Mouse (Mus musculus): ENCODE data around the gene Pcna. TPM values are rescaled to one million over a fixed set of nuclear protein-coding genes. Genes with fewer than 3 reads are reported as not detected.
A peak's percentile ranks its signal among the peaks of the same experiment; 100 is the strongest.
"Not testable (repeated sequence)": the region's sequence is repeated elsewhere in the genome, so short reads cannot be mapped to it uniquely, and the experiment has no call there.

The Pcna gene
- 263 and 284 TPM in 2 replicates for polyA plus RNA-seq (2015; fragmentation: Nextera tagmentation; extraction: Ambion mirVana)

GRCm38 (mm10) chr2:132252542-132253528 lies at the start of gene Pcna:
Gene Pcna, minus strand, starts transcription at chr2:132253314.
- Histone ChIP-seq H3K27ac (peak within 1 kb of the TSS; percentile 89), H3K27me3 (no peaks in the 10 kb centered on the region), H3K4me2 (peak within 1 kb of the TSS; percentile 72), H3K4me1 (peaks cover 29% of the 10 kb centered on the region), H3K4me3 (replicated peaks) (peak within 1 kb of the TSS; percentile 74), H3K9ac (peak within 1 kb of the TSS; percentile 67), H3K36me3 (peaks cover 32% of the 10 kb centered on the region), H3K9me3 (replicated peaks) (no peaks in the 10 kb centered on the region)
- WGBS, result under 1% methylated on average over 77 of the region's 79 CpGs
- ATAC-seq (replicated peaks; ENCODE audit: low FRiP score), result peak; percentile 99

GRCm38 (mm10) chr2:132301436-132301835 lies 48.3 kb upstream of the Pcna start:
- Histone ChIP-seq H3K4me1 (no peaks in the 10 kb centered on the region), H3K36me3 (peaks cover 87% of the 10 kb centered on the region), H3K27ac (no peak overlapping the region), H3K27me3 (no peaks in the 10 kb centered on the region), H3K9ac (no peak overlapping the region), H3K4me2 (no peak overlapping the region), H3K9me3 (replicated peaks) (no peaks in the 10 kb centered on the region), H3K4me3 (replicated peaks) (no peak overlapping the region)
- 93% methylated on average over 4 of the region's 4 CpGs for WGBS
- ATAC-seq (replicated peaks; ENCODE audit: low FRiP score), result no peak

- 98% methylated on average over 4 of the region's 4 CpGs for WGBS
These were observed 45.1 kb upstream of the Pcna start for GRCm38 (mm10) chr2:132298250-132298649.

GRCm38 (mm10) chr2:132293694-132294450 lies 40.8 kb upstream of the Pcna start:
- peaks cover 51% of the 10 kb centered on the region for H3K36me3 ChIP-seq
- H3K4me3 ChIP-seq (replicated peaks), result no peak overlapping the region
- peaks cover 13% of the 10 kb centered on the region for H3K4me1 ChIP-seq
- no peak for ATAC-seq (replicated peaks; ENCODE audit: low FRiP score)
- H3K4me2 ChIP-seq, result no peak overlapping the region
- H3K27ac ChIP-seq, result no peak overlapping the region
- no peak overlapping the region for H3K9ac ChIP-seq
- no peaks in the 10 kb centered on the region for H3K27me3 ChIP-seq
- no peaks in the 10 kb centered on the region for H3K9me3 ChIP-seq (replicated peaks)
- 94% methylated on average over 10 of the region's 10 CpGs for WGBS

More at GRCm38 (mm10) chr2:132298250-132298649, 45.1 kb upstream of the Pcna start:
- Histone ChIP-seq H3K9me3 (replicated peaks) (no peaks in the 10 kb centered on the region), H3K4me1 (no peaks in the 10 kb centered on the region), H3K4me2 (no peak overlapping the region), H3K36me3 (peaks cover 83% of the 10 kb centered on the region), H3K27me3 (no peaks in the 10 kb centered on the region), H3K27ac (no peak overlapping the region), H3K4me3 (replicated peaks) (no peak overlapping the region), H3K9ac (no peak overlapping the region)
- ATAC-seq (replicated peaks; ENCODE audit: low FRiP score), result no peak

GRCm38 (mm10) chr2:132292083-132292482 lies 39.0 kb upstream of the Pcna start:
- no peaks in the 10 kb centered on the region for H3K9me3 ChIP-seq (replicated peaks)
- H3K9ac ChIP-seq, result no peak overlapping the region
- no peak overlapping the region for H3K27ac ChIP-seq
- no peak overlapping the region for H3K4me3 ChIP-seq (replicated peaks)
- no peaks in the 10 kb centered on the region for H3K27me3 ChIP-seq
- peaks cover 33% of the 10 kb centered on the region for H3K36me3 ChIP-seq
- ATAC-seq (replicated peaks; ENCODE audit: low FRiP score), result no peak
- H3K4me2 ChIP-seq, result no peak overlapping the region
- 57% methylated on average over 4 of the region's 4 CpGs for WGBS
- H3K4me1 ChIP-seq, result peaks cover 13% of the 10 kb centered on the region

GRCm38 (mm10) chr2:132291265-132291664 lies 38.2 kb upstream of the Pcna start:
- Histone ChIP-seq H3K36me3 (peaks cover 26% of the 10 kb centered on the region), H3K27ac (no peak overlapping the region), H3K9ac (no peak overlapping the region), H3K9me3 (replicated peaks) (no peaks in the 10 kb centered on the region), H3K4me3 (replicated peaks) (no peak overlapping the region), H3K27me3 (no peaks in the 10 kb centered on the region), H3K4me1 (peaks cover 13% of the 10 kb centered on the region), H3K4me2 (no peak overlapping the region)
- 77% methylated on average over 3 of the region's 3 CpGs for WGBS
- ATAC-seq (replicated peaks; ENCODE audit: low FRiP score), result no peak

GRCm38 (mm10) chr2:132290808-132291207 lies 37.7 kb upstream of the Pcna start:
- WGBS, result 80% methylated on average over 6 of the region's 6 CpGs
- ATAC-seq (replicated peaks; ENCODE audit: low FRiP score), result no peak
- H3K27ac ChIP-seq, result no peak overlapping the region

GRCm38 (mm10) chr2:132289213-132289612 lies 36.1 kb upstream of the Pcna start:
- not testable (repeated sequence) for H3K27me3 ChIP-seq; H3K9ac ChIP-seq; H3K4me3 ChIP-seq (replicated peaks); ATAC-seq (replicated peaks; ENCODE audit: low FRiP score); H3K4me2 ChIP-seq; H3K36me3 ChIP-seq; H3K9me3 ChIP-seq (replicated peaks); H3K27ac ChIP-seq
- peaks cover 26% of the 10 kb centered on the region for H3K4me1 ChIP-seq
- 78% methylated on average over 5 of the region's 7 CpGs for WGBS

More at GRCm38 (mm10) chr2:132290808-132291207, 37.7 kb upstream of the Pcna start:
- Histone ChIP-seq H3K27me3 (no peaks in the 10 kb centered on the region), H3K9ac (no peak overlapping the region), H3K9me3 (replicated peaks) (no peaks in the 10 kb centered on the region), H3K4me1 (peaks cover 13% of the 10 kb centered on the region), H3K36me3 (peaks cover 22% of the 10 kb centered on the region), H3K4me3 (replicated peaks) (no peak overlapping the region), H3K4me2 (no peak overlapping the region)

- no peaks in the 10 kb centered on the region for H3K36me3 ChIP-seq
- no peaks in the 10 kb centered on the region for H3K9me3 ChIP-seq (replicated peaks)
- H3K9ac ChIP-seq, result no peak overlapping the region
- ATAC-seq (replicated peaks; ENCODE audit: low FRiP score), result no peak
- peaks cover 48% of the 10 kb centered on the region for H3K4me1 ChIP-seq
- no peak overlapping the region for H3K4me2 ChIP-seq
- H3K4me3 ChIP-seq (replicated peaks), result no peak overlapping the region
- WGBS, result 93% methylated on average over 9 of the region's 9 CpGs
- no peaks in the 10 kb centered on the region for H3K27me3 ChIP-seq
- H3K27ac ChIP-seq, result no peak overlapping the region
These were observed 33.4 kb upstream of the Pcna start for GRCm38 (mm10) chr2:132286376-132287076.

- H3K9ac ChIP-seq; H3K36me3 ChIP-seq; H3K9me3 ChIP-seq (replicated peaks); ATAC-seq (replicated peaks; ENCODE audit: low FRiP score); H3K27me3 ChIP-seq; H3K4me3 ChIP-seq (replicated peaks): not testable (repeated sequence)
- 0 out of 2 replicates have a peak overlapping the region, but pooled peaks have one; percentile 19 for H3K4me2 ChIP-seq
- WGBS, result 98% methylated on average over 5 of the region's 5 CpGs
- H3K4me1 ChIP-seq, result peaks cover 44% of the 10 kb centered on the region
- H3K27ac ChIP-seq, result 0 out of 2 replicates have a peak overlapping the region, but pooled peaks have one; percentile 83
These were observed 32.6 kb upstream of the Pcna start for GRCm38 (mm10) chr2:132285722-132286121.

- WGBS, result 59% methylated on average over 12 of the region's 12 CpGs
- Histone ChIP-seq H3K27ac (peak overlapping the region; percentile 83), H3K4me2 (peak overlapping the region; percentile 19), H3K27me3 (no peaks in the 10 kb centered on the region), H3K36me3 (no peaks in the 10 kb centered on the region), H3K9ac (no peak overlapping the region), H3K4me1 (peaks cover 46% of the 10 kb centered on the region), H3K4me3 (replicated peaks) (no peak overlapping the region), H3K9me3 (replicated peaks) (no peaks in the 10 kb centered on the region)
- ATAC-seq (replicated peaks; ENCODE audit: low FRiP score), result peak; percentile 76
These were observed 31.5 kb upstream of the Pcna start for GRCm38 (mm10) chr2:132284492-132285139.
